11 mouse cellular contexts compared by ENCODE assay signal in genomic region chr1:131062821-131063220, GRCm38 (mm10). TPM values are rescaled to one million over a fixed set of nuclear protein-coding genes. Genes with fewer than 3 reads are reported as not detected.
DNase-seq lines count a peak whose midpoint lies in the region; ATAC-seq and TF ChIP-seq lines count a peak whose summit lies in the region.
"Had no signal": no experiment of that assay in that cellular context is flagged by ENCODE, and none has a peak within 500 bp of the region (broad histone marks: within the 10 kb centered on the region; RNA-seq: fewer than 3 reads in every experiment).

No protein-coding gene starts in this region.

- H3K9ac ChIP-seq in hindbrain, embryonic 15.5 days, result no peak overlapping the region
- H3K9ac ChIP-seq in hindbrain, embryonic 12.5 days, result no peak overlapping the region
- peak overlapping the region; percentile 29; the same call in 1 of the 2 replicates for H3K9ac ChIP-seq in heart, adult 2 months (ENCODE audit: low read depth, low read length)

- no peak for TF ChIP-seq EP300 in heart, adult 2 months (IDR thresholded peaks at IDR 0.05; ENCODE audit: insufficient read depth, low read depth, low read length)

- ATAC-seq in hindbrain, embryonic 15.5 days (ENCODE audit: low FRiP score, low read depth), result 0 out of 2 replicates have a peak, but pooled peaks have one; percentile 20
- ATAC-seq in hindbrain, embryonic 12.5 days (ENCODE audit: low FRiP score), result no peak

- no peaks in the 10 kb centered on the region for H3K27me3 ChIP-seq in hindbrain, embryonic 15.5 days
- H3K27me3 ChIP-seq in hindbrain, embryonic 12.5 days, result no peaks in the 10 kb centered on the region
- no peaks in the 10 kb centered on the region for H3K27me3 ChIP-seq in heart, adult 2 months (ENCODE audit: control insufficient read depth, insufficient read depth, low read length)

- TF ChIP-seq CTCF in heart, adult 2 months (IDR thresholded peaks at IDR 0.05), result no peak

- H3K27ac ChIP-seq in hindbrain, embryonic 15.5 days (replicated peaks), result no peak overlapping the region
- no peak overlapping the region for H3K27ac ChIP-seq in hindbrain, embryonic 12.5 days
- peak overlapping the region; percentile 67 for H3K27ac ChIP-seq in heart, adult 2 months

- peaks cover 41% of the 10 kb centered on the region for H3K4me1 ChIP-seq in hindbrain, embryonic 15.5 days (replicated peaks)
- H3K4me1 ChIP-seq in hindbrain, embryonic 12.5 days, result peaks cover 52% of the 10 kb centered on the region
- peaks cover 41% of the 10 kb centered on the region for H3K4me1 ChIP-seq in heart, adult 2 months (ENCODE audit: control insufficient read depth, insufficient read depth, low read length)

- peak; percentile 51 to 55 for DNase-seq in heart, adult 2 months
- peak; percentile 43 to 87 for DNase-seq in left cerebral cortex, postnatal 25 days (ENCODE audit: low spot score in 2 of 2)
- peak; percentile 57 to 73 for DNase-seq in right cerebral cortex, postnatal 36 days (ENCODE audit: low spot score in 2 of 2)
- no peak for DNase-seq in cerebellum, adult 9-10 months
- DNase-seq in urinary bladder, postnatal 14 days (ENCODE audit: low spot score), result no peak
- DNase-seq in layer of hippocampus, adult 18-20 months (ENCODE audit: low spot score in 2 of 2), result no peak
- DNase-seq: cerebellum, adult 9-11 months; kidney, postnatal 4 days had no signal

- H3K4me2 ChIP-seq in hindbrain, embryonic 15.5 days, result no peak overlapping the region
- H3K4me2 ChIP-seq in hindbrain, embryonic 12.5 days (replicated peaks), result no peak overlapping the region

- H3K4me3 ChIP-seq in hindbrain, embryonic 15.5 days, result no peak overlapping the region
- H3K4me3 ChIP-seq in hindbrain, embryonic 12.5 days, result no peak overlapping the region
- no peak overlapping the region for H3K4me3 ChIP-seq in heart, adult 2 months

- TF ChIP-seq POLR2A in heart, adult 2 months (IDR thresholded peaks at IDR 0.05; ENCODE audit: insufficient read depth, low read depth, low read length), result no peak

- whole genome bisulfite sequencing in hindbrain, embryonic 15.5 days, result 56% methylated on average over 6 of the region's 6 CpGs
- 76% methylated on average over 6 of the region's 6 CpGs for WGBS in hindbrain, embryonic 12.5 days
- whole genome bisulfite sequencing in heart, adult 2 months, result 12% methylated on average over 6 of the region's 6 CpGs

- no peaks in the 10 kb centered on the region for H3K9me3 ChIP-seq in hindbrain, embryonic 15.5 days
- H3K9me3 ChIP-seq in hindbrain, embryonic 12.5 days (replicated peaks), result no peaks in the 10 kb centered on the region

- peaks cover 3% of the 10 kb centered on the region; the same call in 1 of the 2 replicates for H3K36me3 ChIP-seq in hindbrain, embryonic 15.5 days
- H3K36me3 ChIP-seq in hindbrain, embryonic 12.5 days, result peaks cover under 1% of the 10 kb centered on the region
- peaks cover 8% of the 10 kb centered on the region; the same call in 1 of the 2 replicates for H3K36me3 ChIP-seq in heart, adult 2 months (ENCODE audit: control insufficient read depth, insufficient read depth, low read length)

- peaks cover 5% of the 10 kb centered on the region; the same call in 1 of the 2 replicates for H3K79me2 ChIP-seq in heart, adult 2 months (replicated peaks; ENCODE audit: control insufficient read depth, insufficient read depth, low read length)

- intact Hi-C loops in heart, adult 2 months (cut with DNase I), result no loop called here
- intact Hi-C loops in left cerebral cortex, postnatal 25 days (cut with DNase I), result loop anchor here (5.0 kb wide), 1 partner anchor 184 kb away; the partner anchor contains the start of gene Rassf5

RNA-seq across cellular contexts. Expression of gene Mapkapk2, which starts 34.8 kb away (rescaled TPM):
- 20.0 and 22.1 TPM in 2 replicates for polyA plus RNA-seq in hindbrain, embryonic 15.5 days (2015; fragmentation: Nextera tagmentation; extraction: Ambion mirVana)
- 50.3 and 52.4 TPM in 2 replicates for polyA plus RNA-seq in hindbrain, embryonic 12.5 days (2016; fragmentation: Nextera tagmentation; extraction: Ambion mirVana)
- total RNA-seq in heart, adult 2 months (2021), result 100 to 1,000 TPM; 283 to 363 TPM
- 196 and 305 TPM in 2 replicates for polyA plus RNA-seq in heart, adult 2 months (2012; rRNA removed)
- total RNA-seq in left cerebral cortex, postnatal 25 days (2021), result 10 to 100 TPM; 25.8 to 28.3 TPM
- 10 to 100 TPM; 32.2 to 33.8 TPM for total RNA-seq in layer of hippocampus, adult 18-20 months (2021)

RNA-seq across cellular contexts. Expression of gene Il10, which starts 43.2 kb away (rescaled TPM):
- polyA plus RNA-seq in hindbrain, embryonic 15.5 days (2015; fragmentation: Nextera tagmentation; extraction: Ambion mirVana), result not detected in 2 replicates
- not detected in 2 replicates for polyA plus RNA-seq in hindbrain, embryonic 12.5 days (2016; fragmentation: Nextera tagmentation; extraction: Ambion mirVana)
- not detected for total RNA-seq in heart, adult 2 months (2021)
- polyA plus RNA-seq in heart, adult 2 months (2012; rRNA removed), result not detected in 2 replicates
- not detected for total RNA-seq in left cerebral cortex, postnatal 25 days (2021)
- not detected for total RNA-seq in layer of hippocampus, adult 18-20 months (2021)
- polyA plus RNA-seq: lung, embryonic 16.5 days had no signal

Comparison
In these comparisons a context has a peak if more than half of its experiments do, and no peak if none do; other contexts are left out.
1. DNase-seq: peak in heart, adult 2 months (2 of 2), left cerebral cortex, postnatal 25 days (2 of 2) and right cerebral cortex, postnatal 36 days (2 of 2); none in cerebellum, adult 9-10 months (single experiment), urinary bladder, postnatal 14 days (single experiment) and layer of hippocampus, adult 18-20 months (0 of 2).
2. RNA of gene Mapkapk2, which starts 34.8 kb away (total RNA-seq): 283 to 363 TPM in heart, adult 2 months; 32.2 to 33.8 TPM in layer of hippocampus, adult 18-20 months and 25.8 to 28.3 TPM in left cerebral cortex, postnatal 25 days; every median in the first group is over 4 times any median in the second.